Mouse (Mus musculus) erythroid progenitor cell, adult 5-6 weeks (primary cell): Measurements from ENCODE around the gene Cyp4a12b. TPM values are rescaled to one million over a fixed set of nuclear protein-coding genes. Genes with fewer than 3 reads are reported as not detected.
"Not testable (repeated sequence)": the region's sequence is repeated elsewhere in the genome, so short reads cannot be mapped to it uniquely, and the experiment has no call there.

Experiments
- ATAC-seq: replicated peaks from 2 replicates; pipeline ENCODE4 v1.8.0; 2016; ENCODE audit warnings: moderate number of reproducible peaks, mild to moderate bottlenecking, moderate TSS enrichment, inconsistent platforms; ENCODE audit not compliant: poor library complexity, low FRiP score, severe bottlenecking
- total RNA-seq, 2 experiments: library from RNA; stranded (forward) in 1 of 2; stranded (reverse) in 1 of 2; fragments of 150-400 nt in 1 of 2; fragments of 186-747, 209-891 nt in 1 of 2; gene quantifications; 2 replicates each; pipeline versions ENCODE4 v1.2.3 to v1.2.4; 2015 to 2017; ENCODE audit warnings: low replicate concordance in 2 of 2

The Cyp4a12b gene
- total RNA-seq (2015; ENCODE audit: low replicate concordance) (not detected in 2 replicates), total RNA-seq (2017; ENCODE audit: low replicate concordance) (not detected in 2 replicates)

GRCm38 (mm10) chr4:115411324-115411723, at the start of gene Cyp4a12b:
Cyp4a12b (plus strand) TSS chr4:115411624.
- ATAC-seq: not testable (repeated sequence)

GRCm38 (mm10) chr4:115365624-115366023, 45.8 kb upstream of the Cyp4a12b start:
- not testable (repeated sequence) for ATAC-seq

- ATAC-seq: not testable (repeated sequence)
These were observed 43.4 kb upstream of the Cyp4a12b start for GRCm38 (mm10) chr4:115368067-115368466.

DNA sequence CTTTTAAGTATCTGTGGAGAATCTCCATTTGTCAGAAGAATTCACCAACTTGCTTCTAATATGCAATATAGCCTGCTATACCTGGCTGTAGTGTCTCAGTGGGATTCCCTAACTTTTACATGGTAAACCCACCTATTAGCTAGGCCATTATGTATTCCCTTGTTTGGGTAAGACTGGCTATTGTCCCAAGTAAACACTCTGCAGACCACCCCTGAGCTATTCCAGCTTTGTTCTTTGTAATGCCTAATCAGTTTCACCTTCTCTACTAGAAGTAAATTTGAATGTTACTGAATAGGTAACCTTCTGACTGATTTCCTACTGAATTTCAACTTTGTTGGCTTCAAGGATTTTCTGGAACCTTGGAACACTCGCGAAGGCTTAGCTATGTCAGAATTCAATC, 15.2 kb upstream of the Cyp4a12b start:
- not testable (repeated sequence) for ATAC-seq

GRCm38 (mm10) chr4:115396950-115397349, 14.5 kb upstream of the Cyp4a12b start:
- not testable (repeated sequence) for ATAC-seq

GRCm38 (mm10) chr4:115450577-115451137, 39.2 kb downstream of the Cyp4a12b start:
- no peak for ATAC-seq

DNA sequence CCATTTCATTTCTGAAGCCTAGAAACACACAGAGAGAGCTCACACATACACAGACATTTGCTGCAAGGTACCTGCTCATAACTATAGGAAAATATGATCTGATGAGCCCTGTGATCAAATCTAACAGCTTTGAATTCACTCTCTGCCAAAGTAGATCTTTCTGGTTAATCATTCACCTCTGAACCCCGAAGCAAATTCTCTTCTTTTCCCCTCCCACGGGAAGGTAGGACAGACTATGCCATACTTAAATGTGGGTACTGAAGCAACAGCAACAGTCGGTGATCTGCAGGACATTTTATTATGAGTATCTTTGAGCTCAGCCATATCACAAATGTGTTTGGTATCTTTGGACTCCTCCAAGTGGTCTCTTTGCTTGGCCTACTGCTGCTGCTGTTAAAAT, 40.9 kb downstream of the Cyp4a12b start, which contains the start of gene Cyp4a30b:
Cyp4a30b (plus strand) TSS at position 301 of the 400 bp plus-strand sequence.
- ATAC-seq: no peak

DNA sequence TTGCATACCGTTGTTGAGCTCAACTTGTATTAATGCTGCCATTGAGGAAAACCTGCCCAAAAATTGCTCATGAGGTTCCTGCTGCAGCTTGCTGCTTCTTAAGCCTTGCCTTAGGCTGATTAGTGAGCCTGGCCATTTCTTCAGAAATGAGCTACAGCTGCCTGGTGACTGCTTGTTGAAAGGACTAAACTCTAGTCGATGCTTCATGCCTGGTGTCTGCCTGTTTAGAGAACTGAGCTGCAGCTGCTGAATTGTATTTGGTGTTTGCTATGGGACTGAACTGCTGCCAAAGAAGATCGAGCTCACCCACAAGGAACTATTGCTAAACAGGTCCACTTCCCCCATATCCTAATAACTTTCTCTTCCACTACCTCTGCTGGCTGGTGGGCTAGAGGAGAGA, 62.2 kb downstream of the Cyp4a12b start:
- not testable (repeated sequence) for ATAC-seq

DNA sequence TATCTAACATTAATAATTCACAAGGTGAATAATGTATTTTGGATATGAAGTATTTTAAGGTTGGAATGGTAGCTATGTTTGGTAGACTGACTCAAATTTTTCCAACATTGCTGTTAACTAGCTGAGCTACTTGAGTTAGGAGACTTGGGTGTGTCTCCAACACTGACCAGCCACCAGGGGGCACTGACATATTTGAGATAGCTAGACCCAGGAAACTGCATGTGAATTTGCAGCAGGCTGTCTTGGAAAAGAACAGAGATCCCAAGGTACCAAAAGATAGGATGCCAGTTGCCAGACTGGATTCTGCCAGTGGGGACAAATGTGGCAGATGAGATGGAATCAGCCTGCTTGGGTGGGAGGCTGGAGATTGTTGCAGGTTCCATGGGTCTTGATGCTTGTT, 64.6 kb downstream of the Cyp4a12b start:
- ATAC-seq: not testable (repeated sequence)

DNA sequence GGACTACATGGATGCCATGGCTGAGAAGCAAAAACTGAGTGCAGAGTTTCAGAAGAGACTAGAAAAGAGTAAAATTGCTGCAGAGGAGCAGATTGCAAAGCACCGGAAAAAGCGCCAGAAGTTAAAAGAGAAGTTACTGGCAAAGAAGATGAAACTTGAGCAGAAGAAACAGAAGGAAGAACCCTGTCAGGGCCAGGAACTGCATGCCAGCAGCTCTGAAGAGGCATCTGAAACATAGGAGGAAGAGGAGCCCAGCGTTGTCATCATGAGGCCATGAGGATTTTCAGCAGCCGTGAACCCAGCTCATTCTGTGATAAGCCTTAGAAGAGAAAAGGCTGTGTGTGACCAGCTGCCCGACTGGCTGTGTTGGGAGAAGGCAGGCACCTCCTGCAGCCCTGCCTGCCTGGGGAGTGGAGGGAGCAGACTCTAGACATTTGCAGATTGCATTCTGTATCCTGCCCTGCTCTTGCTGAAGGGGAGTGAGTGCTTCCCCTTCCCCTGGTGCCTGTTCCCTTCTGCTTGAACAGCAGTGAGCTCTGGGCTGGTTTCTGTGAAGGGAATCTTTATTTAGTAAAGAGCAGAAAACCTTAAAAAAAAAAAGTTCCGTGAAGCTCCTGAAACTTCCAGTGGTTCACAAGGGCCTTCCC, 69.7 kb downstream of the Cyp4a12b start:
- no peak for ATAC-seq

Other genes starting within 250 kb of the Cyp4a12b start
- gene Cyp4a29, start 169.5 kb upstream of the Cyp4a12b start, total RNA-seq (2015; ENCODE audit: low replicate concordance): not detected in 2 replicates
- not detected in 2 replicates for gene Cyp4a29, start 169.5 kb upstream of the Cyp4a12b start, total RNA-seq (2017; ENCODE audit: low replicate concordance)
- not detected in 2 replicates for gene Cyp4a12a, start 112.6 kb upstream of the Cyp4a12b start, total RNA-seq (2015; ENCODE audit: low replicate concordance)
- gene Cyp4a12a, start 112.6 kb upstream of the Cyp4a12b start, total RNA-seq (2017; ENCODE audit: low replicate concordance): not detected in 2 replicates
- gene Cyp4a30b, start 41.0 kb downstream of the Cyp4a12b start, total RNA-seq (2015; ENCODE audit: low replicate concordance): not detected in 2 replicates
- gene Cyp4a30b, start 41.0 kb downstream of the Cyp4a12b start, total RNA-seq (2017; ENCODE audit: low replicate concordance): not detected in 2 replicates
- not detected in 2 replicates for gene Cyp4a14, start 84.5 kb downstream of the Cyp4a12b start, total RNA-seq (2015; ENCODE audit: low replicate concordance)
- gene Cyp4a14, start 84.5 kb downstream of the Cyp4a12b start, total RNA-seq (2017; ENCODE audit: low replicate concordance): not detected in 2 replicates
- gene Cyp4a10, start 106.6 kb downstream of the Cyp4a12b start, total RNA-seq (2015; ENCODE audit: low replicate concordance): not detected in 2 replicates
- not detected in 2 replicates for gene Cyp4a10, start 106.6 kb downstream of the Cyp4a12b start, total RNA-seq (2017; ENCODE audit: low replicate concordance)
- gene Cyp4a31, start 152.0 kb downstream of the Cyp4a12b start, total RNA-seq (2015; ENCODE audit: low replicate concordance): not detected in 2 replicates
- not detected in 2 replicates for gene Cyp4a31, start 152.0 kb downstream of the Cyp4a12b start, total RNA-seq (2017; ENCODE audit: low replicate concordance)
- not detected in 2 replicates for gene Cyp4a32, start 189.3 kb downstream of the Cyp4a12b start, total RNA-seq (2015; ENCODE audit: low replicate concordance)
- not detected in 2 replicates for gene Cyp4a32, start 189.3 kb downstream of the Cyp4a12b start, total RNA-seq (2017; ENCODE audit: low replicate concordance)
- not detected in 2 replicates for gene Cyp4b1, start 236.1 kb downstream of the Cyp4a12b start, total RNA-seq (2015; ENCODE audit: low replicate concordance)
- not detected in 2 replicates for gene Cyp4b1, start 236.1 kb downstream of the Cyp4a12b start, total RNA-seq (2017; ENCODE audit: low replicate concordance)